Mouse (Mus musculus) embryonic stem cell, embryonic (primary cell): Measurements from ENCODE around the gene Crim1.

Experiments
- CTCF ChIA-PET, 4 experiments: fragments of 300-600 bp in 2 of 4; fragments of 350-600 bp in 2 of 4; sonication (Branson Sonifier 250); formaldehyde crosslinking; loops; one replicate each; lab custom pipeline; 2022; ENCODE audit warnings: inconsistent platforms in 2 of 4; lab: Charles Lee
- POLR2A ChIA-PET, 4 experiments: fragments of 300-600 bp in 2 of 4; fragments of 350-600 bp in 2 of 4; sonication (Branson Sonifier 250); formaldehyde crosslinking; loops; one replicate each; lab custom pipeline; 2022; ENCODE audit warnings: antibody characterized with exemption in 4 of 4, inconsistent platforms in 1 of 4; lab: Charles Lee

Gene Crim1

GRCm38 (mm10) chr17:78270019-78270418, 70.0 kb downstream of the Crim1 start:
- ChIA-PET POLR2A (no interaction called here), CTCF (no interaction called here)

GRCm38 (mm10) chr17:78271731-78272130, 71.7 kb downstream of the Crim1 start:
- POLR2A ChIA-PET: no interaction called here
- CTCF ChIA-PET: no interaction called here

- POLR2A ChIA-PET: interaction anchor here in 1 of 4 experiments (0.6 kb wide), 1 partner anchor 931 kb away, joined by 5 read pairs; no protein-coding TSS in a partner anchor
These were observed 72.1 kb downstream of the Crim1 start for GRCm38 (mm10) chr17:78272142-78272541.

GRCm38 (mm10) chr17:78272713-78273483, 72.8 kb downstream of the Crim1 start:
- ChIA-PET POLR2A (interaction anchor here in 1 of 4 experiments (0.6 kb wide), 1 partner anchor 930 kb away, joined by 5 read pairs; no protein-coding TSS in a partner anchor), CTCF (interaction anchor here in 1 of 4 experiments (0.6 kb wide), 1 partner anchor 231 kb away, joined by 8 read pairs; no protein-coding TSS in a partner anchor)

More at GRCm38 (mm10) chr17:78272142-78272541, 72.1 kb downstream of the Crim1 start:
- CTCF ChIA-PET: interaction anchor here in 1 of 4 experiments (0.6 kb wide), 1 partner anchor 231 kb away, joined by 8 read pairs; no protein-coding TSS in a partner anchor

DNA sequence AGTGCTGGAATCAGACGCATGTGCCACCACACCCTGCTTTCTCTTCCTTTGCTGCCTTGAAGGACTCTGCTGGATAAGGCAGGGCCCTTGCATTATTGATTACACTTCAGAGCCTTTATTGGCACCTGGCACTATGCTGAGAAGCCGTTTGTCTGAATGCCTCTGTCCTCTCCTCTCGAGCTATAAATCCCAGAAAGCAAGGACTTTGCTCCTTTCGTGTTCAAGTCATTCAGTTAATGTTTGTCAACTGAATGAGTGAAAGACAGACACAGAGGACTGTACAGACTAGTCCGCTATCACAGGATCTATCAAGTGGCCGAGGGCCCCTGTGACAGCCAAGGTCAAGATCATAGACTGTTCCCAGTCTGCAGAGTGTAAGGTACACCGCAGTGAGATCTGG, 73.8 kb downstream of the Crim1 start:
- ChIA-PET POLR2A (no interaction called here), CTCF (no interaction called here)

GRCm38 (mm10) chr17:78274609-78275506, 74.8 kb downstream of the Crim1 start:
- POLR2A ChIA-PET: no interaction called here
- CTCF ChIA-PET: no interaction called here

DNA sequence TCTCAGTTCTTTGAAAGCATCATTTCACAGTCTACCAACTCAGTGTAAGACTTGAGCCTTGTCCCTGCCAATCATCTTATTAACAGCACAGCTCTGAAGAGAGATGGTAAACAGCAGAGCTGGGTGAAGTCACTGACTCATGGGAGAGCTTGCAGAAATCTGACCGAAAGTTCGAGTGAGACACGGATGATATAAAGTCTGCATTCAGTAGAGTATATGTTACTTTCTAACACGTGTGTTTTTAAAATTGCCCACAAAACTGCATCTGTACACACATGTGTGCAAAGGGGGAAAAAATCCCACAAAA, 75.4 kb downstream of the Crim1 start:
- POLR2A ChIA-PET: no interaction called here
- CTCF ChIA-PET: no interaction called here

DNA sequence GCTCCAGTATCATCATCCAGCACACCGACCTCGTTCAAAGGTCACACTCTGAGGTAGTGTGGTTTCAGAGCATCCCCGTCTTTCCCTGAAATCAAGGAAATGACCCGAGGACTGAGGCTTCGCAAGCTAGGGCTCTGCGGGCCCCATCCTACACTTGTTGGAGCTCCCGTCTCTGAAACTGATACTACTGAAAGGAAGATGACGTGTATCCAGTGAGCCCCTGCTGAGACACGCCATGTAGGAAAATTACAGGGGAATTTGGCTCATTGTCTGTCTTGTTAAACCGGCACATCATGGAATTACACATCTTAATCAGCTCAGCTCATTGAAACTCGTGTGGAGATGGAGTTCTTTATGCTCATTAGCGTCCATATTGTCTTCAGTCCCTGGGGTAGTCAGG, 79.1 kb downstream of the Crim1 start:
- ChIA-PET POLR2A (no interaction called here), CTCF (no interaction called here)

- ChIA-PET CTCF (interaction anchor here in 1 of 4 experiments (0.6 kb wide), 1 partner anchor 653 kb away, joined by 3 read pairs; no protein-coding TSS in a partner anchor), POLR2A (interaction anchor here in 2 of 4 experiments (0.6 kb wide), 2 partner anchors 14 to 58 kb away, joined by 3 read pairs; no protein-coding TSS in a partner anchor)
These were observed 81.1 kb downstream of the Crim1 start for GRCm38 (mm10) chr17:78280991-78281712.

GRCm38 (mm10) chr17:78283271-78283992, 83.4 kb downstream of the Crim1 start:
- POLR2A ChIA-PET: no interaction called here
- CTCF ChIA-PET: no interaction called here

GRCm38 (mm10) chr17:78286021-78286420, 86.0 kb downstream of the Crim1 start:
- CTCF ChIA-PET: no interaction called here
- POLR2A ChIA-PET: no interaction called here

GRCm38 (mm10) chr17:78287391-78287790, 87.3 kb downstream of the Crim1 start:
- ChIA-PET POLR2A (no interaction called here), CTCF (no interaction called here)

DNA sequence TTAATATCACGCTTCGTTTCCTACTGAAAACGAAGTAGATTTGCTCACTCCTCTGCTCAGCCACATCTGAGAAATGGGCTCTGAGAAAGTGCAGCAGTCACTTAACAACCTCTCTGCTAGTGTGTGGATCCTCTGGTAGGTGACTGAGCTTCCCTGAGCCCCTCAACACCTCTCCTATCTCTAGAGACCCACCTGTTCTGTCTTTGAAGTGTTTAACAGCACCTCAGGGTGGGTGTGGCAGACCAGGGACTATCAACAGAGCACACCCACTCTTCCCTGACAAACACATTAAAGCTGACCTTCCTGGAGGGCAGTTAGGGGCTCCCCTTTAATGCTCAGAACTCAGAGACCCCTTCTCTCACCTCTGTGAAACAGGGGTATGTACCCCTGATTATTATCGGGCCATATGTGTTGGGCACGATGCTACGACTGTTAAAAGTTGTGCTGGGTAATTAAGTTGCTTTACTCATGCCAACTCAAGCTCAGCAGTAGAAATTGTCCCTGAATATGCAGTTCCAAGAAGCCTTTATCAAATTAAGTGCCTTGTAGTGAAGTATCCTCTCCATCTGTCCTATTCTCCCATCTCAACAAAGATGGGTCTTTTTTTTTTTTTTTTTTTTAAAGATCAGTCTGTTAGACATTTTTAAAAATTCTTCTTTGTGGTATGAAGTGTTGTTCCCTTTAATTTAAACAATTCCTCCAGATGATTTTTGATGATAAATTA, 90.3 kb downstream of the Crim1 start:
- POLR2A ChIA-PET: interaction anchor here in 1 of 4 experiments (0.6 to 1.0 kb wide), 3 partner anchors 32 to 128 kb away, joined by 3 read pairs; partner anchors contain the start of gene Fez2
- CTCF ChIA-PET: no interaction called here

DNA sequence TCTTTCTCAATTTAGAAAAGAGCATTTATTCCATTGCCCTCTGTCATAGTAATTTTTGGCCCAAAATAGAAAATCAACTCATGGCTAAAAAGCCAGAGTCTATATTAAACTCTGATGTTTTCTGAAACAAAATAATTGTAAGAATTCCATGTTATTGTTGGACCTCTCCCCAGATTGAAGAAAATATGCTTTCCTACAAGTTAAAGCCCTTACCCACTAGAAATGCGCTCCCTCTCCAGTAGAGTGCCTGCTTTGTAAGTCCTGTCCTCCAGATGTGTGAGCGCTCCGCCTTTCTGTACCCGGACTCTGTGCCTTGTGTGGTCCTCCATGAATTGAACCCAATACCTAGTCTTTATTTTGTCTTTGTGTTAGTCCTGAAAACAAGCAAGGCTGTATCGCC, 91.0 kb downstream of the Crim1 start:
- CTCF ChIA-PET: no interaction called here
- POLR2A ChIA-PET: interaction anchor here in 1 of 4 experiments (1.0 kb wide), 1 partner anchor 127 kb away, joined by 3 read pairs; the partner anchor contains the start of gene Fez2

- CTCF ChIA-PET: no interaction called here
- POLR2A ChIA-PET: no interaction called here
These were observed 92.3 kb downstream of the Crim1 start for GRCm38 (mm10) chr17:78292301-78292700.

DNA sequence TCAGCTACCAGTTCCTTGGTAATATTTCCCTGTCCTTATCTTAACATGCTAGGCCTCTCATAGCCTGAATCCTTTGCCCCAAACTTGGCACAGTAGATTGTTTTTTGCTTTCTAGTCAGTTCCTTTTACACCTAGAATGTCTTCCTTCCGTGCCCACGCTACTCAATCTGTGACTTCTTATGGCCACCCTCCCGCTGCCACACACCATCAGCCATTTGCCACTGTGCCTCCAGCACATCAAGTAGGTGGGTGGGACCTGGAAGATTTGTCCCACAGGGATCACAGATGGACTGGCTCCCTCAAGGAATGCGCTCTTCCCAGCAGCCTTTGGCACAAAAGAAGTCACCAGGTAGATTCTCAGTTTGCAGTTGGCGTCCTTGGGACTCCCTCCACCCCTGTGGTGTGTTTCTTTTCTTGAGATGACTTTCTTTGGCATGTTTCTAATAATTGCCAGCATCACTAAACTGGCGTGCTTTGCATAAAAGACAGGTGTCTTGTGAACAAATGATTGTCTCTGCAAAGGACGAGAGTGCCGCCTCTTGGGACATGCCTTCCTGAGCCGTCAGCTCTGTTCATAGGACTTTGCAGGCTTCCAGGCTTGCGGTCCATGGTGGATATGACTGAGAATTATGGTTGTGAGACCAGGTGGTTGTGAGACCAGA, 92.9 kb downstream of the Crim1 start:
- POLR2A ChIA-PET: no interaction called here
- CTCF ChIA-PET: no interaction called here

- CTCF ChIA-PET: no interaction called here
- POLR2A ChIA-PET: no interaction called here
These were observed 95.9 kb downstream of the Crim1 start for GRCm38 (mm10) chr17:78295979-78296378.
